Mouse (Mus musculus) hindbrain, postnatal 0 days (tissue): ENCODE measurements around the gene Ltbp4. TPM values are rescaled to one million over a fixed set of nuclear protein-coding genes. Genes with fewer than 3 reads are reported as not detected.
A peak's percentile ranks its signal among the peaks of the same experiment; 100 is the strongest.

ENCODE experiments used
- ATAC-seq: fragments of 200-750 bp; cut with Nextera tagmentation; 2 replicates; pipeline ENCODE4 v1.8.0; 2017; ENCODE audit warnings: mild to moderate bottlenecking, moderate TSS enrichment, moderate library complexity
- DNase-seq: peaks from one replicate; pipeline ENCODE4 v3.0.0-alpha.2; 2015; ENCODE audit warnings: low spot score
- H3K27ac ChIP-seq: fragments of 300-500 bp; sonication (generic); 2 replicates; pipeline ENCODE4 v1.5.1; 2014; ENCODE audit warnings: mild to moderate bottlenecking
- H3K27me3 ChIP-seq: fragments of 300-500 bp; sonication (generic); 2 replicates; pipeline ENCODE4 v1.6.1; 2014; ENCODE audit warnings: low read length, mixed read lengths; ENCODE audit not compliant: insufficient read depth
- H3K36me3 ChIP-seq: fragments of 300-500 bp; sonication (generic); 2 replicates; pipeline ENCODE4 v1.6.1; 2014; ENCODE audit warnings: low read length, mixed read lengths; ENCODE audit not compliant: insufficient read depth
- H3K4me1 ChIP-seq: fragments of 300-500 bp; sonication (generic); 2 replicates; pipeline ENCODE4 v1.6.1; 2014; ENCODE audit warnings: antibody characterized with exemption, low read length, mixed read lengths; ENCODE audit not compliant: insufficient read depth
- H3K4me2 ChIP-seq: fragments of 300-500 bp; sonication (generic); 2 replicates; pipeline ENCODE4 v1.6.1; 2014; ENCODE audit warnings: low read depth, mild to moderate bottlenecking, low read length, moderate library complexity, mixed read lengths
- H3K4me3 ChIP-seq: fragments of 300-500 bp; sonication (generic); 2 replicates; pipeline ENCODE4 v1.5.1; 2014; ENCODE audit warnings: low read length
- H3K9ac ChIP-seq: fragments of 300-500 bp; sonication (generic); replicated peaks from 2 replicates; pipeline ENCODE4 v1.6.1; 2014; ENCODE audit warnings: mild to moderate bottlenecking, low read length, moderate library complexity, mixed read lengths
- H3K9me3 ChIP-seq: fragments of 300-500 bp; sonication (generic); 2 replicates; pipeline ENCODE4 v1.6.1; 2016; ENCODE audit warnings: low read length, mixed read lengths
- CTCF ChIP-seq: IDR thresholded peaks from 2 replicates; pipeline ENCODE4 v1.5.1; 2016; ENCODE audit warnings: antibody characterized with exemption, control low read depth, low read depth
- WGBS: fragments of 180-500 bp; shearing (Covaris S2); extraction: QIAGEN DNeasy Blood & Tissue Kit; methylation state at CpG from one replicate; pipeline ENCODE4 v1.1.7; 2014; 5-methylcytosine and 5-hydroxymethylcytosine counted together
- polyA plus RNA-seq: library from polyadenylated mRNA; unstranded; fragments of >200 nt; fragmentation: Nextera tagmentation; extraction: Ambion mirVana; gene quantifications from 2 replicates; pipeline ENCODE4 v1.2.1, GENCODE M21; 2015
- total RNA-seq: library from RNA; depleted of rRNA; stranded (reverse); fragments of >200 nt; gene quantifications from 2 replicates; pipeline ENCODE4 v1.2.3, GENCODE M21; 2014

The Ltbp4 gene
- total and polyA plus RNA-seq, 2 experiments from 2014 or later = 10.6 to 34.8 TPM

DNA sequence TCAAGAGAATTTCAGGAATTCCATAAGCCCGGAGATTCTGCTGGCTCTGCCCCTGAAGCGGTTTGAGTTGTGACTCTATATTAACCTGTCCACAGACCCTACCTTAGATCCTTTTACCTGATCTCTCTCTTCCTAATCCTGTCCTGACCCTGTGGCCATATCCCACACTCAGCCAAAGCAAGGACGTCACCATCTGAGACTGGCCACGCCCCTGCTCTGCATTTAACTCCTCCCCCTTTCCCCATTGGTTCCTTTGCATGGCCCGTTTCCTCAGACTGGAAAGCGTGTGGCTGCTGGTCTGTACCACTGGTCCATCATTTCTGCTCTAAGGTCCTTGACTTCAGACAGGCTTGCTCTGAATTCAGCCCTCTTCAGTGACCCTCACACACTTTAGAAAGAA lies 8.0 kb upstream of the Ltbp4 start:
- no peak for DNase-seq
- WGBS = 23% methylated on average over 6 of the region's 6 CpGs
- H3K27ac ChIP-seq = no peak overlapping the region
- no peaks in the 10 kb centered on the region for H3K9me3 ChIP-seq
- no peak overlapping the region for H3K4me3 ChIP-seq
- no peak overlapping the region for H3K4me2 ChIP-seq
- no peak for TF ChIP-seq CTCF
- no peaks in the 10 kb centered on the region for H3K4me1 ChIP-seq
- H3K36me3 ChIP-seq = peaks cover 24% of the 10 kb centered on the region
- H3K9ac ChIP-seq = no peak overlapping the region
- no peaks in the 10 kb centered on the region for H3K27me3 ChIP-seq
- ATAC-seq = no peak

DNA sequence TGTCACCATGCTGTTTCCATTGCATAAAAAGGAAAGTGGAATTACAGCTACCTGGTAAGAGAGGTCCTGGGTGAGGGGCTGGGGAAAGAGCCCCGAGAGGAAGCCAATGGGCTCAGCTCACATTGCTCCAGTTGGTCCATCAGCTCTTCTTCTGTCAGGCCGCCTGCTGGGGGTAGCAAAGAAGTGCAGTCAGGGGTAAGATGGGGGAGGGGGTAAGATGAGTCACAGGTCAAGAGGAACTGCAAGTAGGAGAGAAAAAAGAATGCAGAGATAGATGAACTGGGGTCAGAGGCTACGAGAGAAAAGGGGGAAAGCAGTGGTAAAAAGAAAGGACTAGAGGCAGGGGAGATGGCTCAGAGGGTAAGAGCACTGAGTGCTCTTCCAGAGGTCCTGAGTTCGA lies 5.1 kb upstream of the Ltbp4 start:
- Histone ChIP-seq H3K27ac (no peak overlapping the region), H3K4me2 (no peak overlapping the region), H3K9ac (no peak overlapping the region), H3K4me3 (no peak overlapping the region), H3K27me3 (0 out of 2 replicates have a peak, but pooled peaks cover 8% of the 10 kb centered on the region), H3K9me3 (no peaks in the 10 kb centered on the region), H3K36me3 (peaks cover 18% of the 10 kb centered on the region), H3K4me1 (0 out of 2 replicates have a peak, but pooled peaks cover under 1% of the 10 kb centered on the region)
- peak; percentile 30 for TF ChIP-seq CTCF
- WGBS = 31% methylated on average over 4 of the region's 4 CpGs
- DNase-seq = no peak
- no peak for ATAC-seq

DNA sequence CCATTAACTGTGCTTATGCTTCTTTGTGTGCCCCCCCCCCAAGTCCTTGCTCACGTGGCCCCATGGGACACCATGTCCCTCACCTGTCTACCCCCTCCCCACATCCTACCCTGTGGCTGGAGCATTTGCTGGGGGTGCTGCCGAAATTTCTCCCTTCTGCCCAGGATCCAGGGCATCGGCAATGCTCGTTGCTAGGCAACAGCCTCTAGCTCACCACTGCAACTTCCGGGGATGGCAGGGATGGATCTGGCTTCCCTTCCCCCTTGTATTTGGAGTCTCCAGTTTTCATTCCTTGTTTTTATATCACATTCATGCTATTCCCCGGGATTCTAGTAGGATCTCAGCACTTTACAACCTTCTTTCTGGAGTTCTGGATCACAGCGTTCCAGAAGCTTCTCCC lies 2.0 kb upstream of the Ltbp4 start:
- ATAC-seq = peak; percentile 62
- TF ChIP-seq CTCF = no peak
- Histone ChIP-seq H3K27me3 (peaks cover 16% of the 10 kb centered on the region), H3K4me3 (peak overlapping the region; percentile 25), H3K4me1 (peaks cover 8% of the 10 kb centered on the region; the same call in 1 of the 2 replicates), H3K4me2 (peak overlapping the region; percentile 49), H3K27ac (peak overlapping the region; percentile 63; the same call in 1 of the 2 replicates), H3K36me3 (peaks cover 12% of the 10 kb centered on the region), H3K9me3 (no peaks in the 10 kb centered on the region), H3K9ac (peak overlapping the region; percentile 43)
- peak; percentile 80 for DNase-seq
- 21% methylated on average over 7 of the region's 7 CpGs for WGBS

GRCm38 (mm10) chr7:27339114-27339513 lies 1.6 kb upstream of the Ltbp4 start:
- H3K27ac ChIP-seq = peak overlapping the region; percentile 63; the same call in 1 of the 2 replicates
- ATAC-seq = peak; percentile 22
- H3K27me3 ChIP-seq = peaks cover 20% of the 10 kb centered on the region

GRCm38 (mm10) chr7:27335928-27336823 lies 1.3 kb downstream of the Ltbp4 start:
- peaks cover 41% of the 10 kb centered on the region for H3K27me3 ChIP-seq
- H3K9me3 ChIP-seq = no peaks in the 10 kb centered on the region
- peak overlapping the region; percentile 49 for H3K4me2 ChIP-seq
- no peak overlapping the region for H3K27ac ChIP-seq
- peak; percentile 98 for TF ChIP-seq CTCF
- WGBS = 1% methylated on average over 47 of the region's 47 CpGs
- H3K36me3 ChIP-seq = no peaks in the 10 kb centered on the region
- H3K9ac ChIP-seq = 0 out of 2 replicates have a peak overlapping the region, but pooled peaks have one; percentile 25
- DNase-seq = peak; percentile 94
- H3K4me1 ChIP-seq = peaks cover 20% of the 10 kb centered on the region
- peak; percentile 82 for ATAC-seq
- peak overlapping the region; percentile 31 for H3K4me3 ChIP-seq

More at GRCm38 (mm10) chr7:27339114-27339513, 1.6 kb upstream of the Ltbp4 start:
- peak overlapping the region; percentile 43 for H3K9ac ChIP-seq
- peak overlapping the region; percentile 25 for H3K4me3 ChIP-seq
- no peaks in the 10 kb centered on the region for H3K9me3 ChIP-seq
- peak overlapping the region; percentile 49 for H3K4me2 ChIP-seq
- WGBS = 49% methylated on average over 4 of the region's 4 CpGs
- no peak for TF ChIP-seq CTCF
- H3K4me1 ChIP-seq = peaks cover 8% of the 10 kb centered on the region; the same call in 1 of the 2 replicates
- peaks cover 9% of the 10 kb centered on the region for H3K36me3 ChIP-seq
- no peak for DNase-seq

DNA sequence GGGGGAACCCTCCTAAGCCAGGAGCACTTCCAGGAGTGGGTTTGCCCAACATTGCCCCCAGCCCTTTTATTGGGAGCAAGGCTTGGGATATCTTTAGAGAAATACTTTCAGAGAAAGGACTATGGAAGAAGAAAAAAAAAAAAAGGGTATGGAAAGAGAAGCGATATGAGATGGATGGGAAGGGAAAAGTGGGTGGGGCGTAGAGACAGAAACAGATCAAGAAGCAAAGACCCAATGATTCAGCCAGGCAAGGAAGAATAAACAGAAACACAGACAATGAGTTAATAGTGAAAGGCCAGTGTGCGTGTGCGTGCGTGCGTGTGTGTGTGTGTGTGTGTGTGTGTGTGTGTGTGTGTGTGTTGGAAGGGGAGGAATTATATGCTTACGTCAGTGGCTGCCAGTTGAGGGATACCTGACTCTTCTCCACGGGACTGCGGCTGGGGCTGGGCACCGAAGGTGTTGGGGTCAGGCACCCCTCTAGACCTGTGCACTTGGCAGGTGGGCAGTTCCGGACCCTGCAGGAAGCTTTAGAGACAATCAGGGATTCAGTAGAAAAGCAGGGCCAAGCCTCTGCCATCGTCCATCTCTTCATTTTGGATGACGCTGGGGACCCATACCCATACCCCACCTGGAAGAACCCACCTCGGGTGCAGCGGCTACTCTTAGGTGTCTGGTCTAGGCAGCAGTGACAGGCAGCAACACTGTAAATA lies 2.3 kb downstream of the Ltbp4 start:
- H3K27me3 ChIP-seq = peaks cover 51% of the 10 kb centered on the region
- no peak overlapping the region for H3K9ac ChIP-seq
- no peak overlapping the region for H3K4me2 ChIP-seq
- H3K4me1 ChIP-seq = peaks cover 26% of the 10 kb centered on the region
- 59% methylated on average over 15 of the region's 15 CpGs for WGBS
- ATAC-seq (no peak), DNase-seq (no peak)
- no peak overlapping the region for H3K27ac ChIP-seq
- no peak overlapping the region for H3K4me3 ChIP-seq
- TF ChIP-seq CTCF = no peak
- no peaks in the 10 kb centered on the region for H3K9me3 ChIP-seq
- no peaks in the 10 kb centered on the region for H3K36me3 ChIP-seq
